Mouse (Mus musculus) CH12.LX (cell line): Measurements from ENCODE around the gene Rptor.

Experiments
- CTCF ChIP-seq, 2 experiments: IDR thresholded peaks in 1 of 2; conservative IDR thresholded peaks in 1 of 2; 2 replicates each; pipeline ENCODE4 v1.5.1; 2011 to 2012; ENCODE audit warnings: low read depth in 2 of 2, low read length in 2 of 2, improper control_type of control experiment in 1 of 2, inconsistent platforms in 1 of 2, mild to moderate bottlenecking in 1 of 2, moderate library complexity in 1 of 2
- EP300 ChIP-seq: IDR thresholded peaks from 2 replicates; pipeline ENCODE4 v1.6.1; 2011; ENCODE audit warnings: low read length, improper control_type of control experiment
- ETS1 ChIP-seq: conservative IDR thresholded peaks from 2 replicates; pipeline ENCODE4 v1.6.1; 2012; ENCODE audit warnings: low read depth, mild to moderate bottlenecking, inconsistent platforms, low read length, improper control_type of control experiment, moderate library complexity
- MAZ ChIP-seq: IDR thresholded peaks from 2 replicates; pipeline ENCODE4 v1.6.1; 2012; ENCODE audit warnings: low read depth, mild to moderate bottlenecking, inconsistent platforms, low read length, improper control_type of control experiment, moderate library complexity
- PAX5 ChIP-seq: IDR thresholded peaks from 2 replicates; pipeline ENCODE4 v1.6.1; 2012; ENCODE audit warnings: low read length, inconsistent platforms, mixed read lengths
- POLR2A ChIP-seq: IDR thresholded peaks from 2 replicates; pipeline ENCODE4 v1.6.1; 2011; ENCODE audit warnings: low read depth, mild to moderate bottlenecking, improper control_type of control experiment, low read length
- RCOR1 ChIP-seq: conservative IDR thresholded peaks from 2 replicates; pipeline ENCODE4 v1.6.1; 2012; ENCODE audit warnings: low read depth, mild to moderate bottlenecking, inconsistent platforms, low read length, improper control_type of control experiment
- TCF12 ChIP-seq: IDR thresholded peaks from 2 replicates; pipeline ENCODE4 v1.6.1; 2014; ENCODE audit warnings: low read depth, mild to moderate bottlenecking, inconsistent platforms, low read length, improper control_type of control experiment
- ZC3H11A ChIP-seq: IDR thresholded peaks from 2 replicates; pipeline ENCODE4 v1.6.1; 2012; ENCODE audit warnings: low read depth, mild to moderate bottlenecking, inconsistent platforms, low read length, improper control_type of control experiment
- ZKSCAN1 ChIP-seq: IDR thresholded peaks from 2 replicates; pipeline ENCODE4 v1.6.1; 2012; ENCODE audit warnings: low read depth, inconsistent platforms, low read length, improper control_type of control experiment, borderline replicate concordance
- ZNF384 ChIP-seq: IDR thresholded peaks from 2 replicates; pipeline ENCODE4 v1.6.1; 2012; ENCODE audit warnings: low read depth, low read length, improper control_type of control experiment, inconsistent platforms

GRCm38 (mm10) chr11:119785661-119786384 lies 183.1 kb downstream of the Rptor start:
- TF ChIP-seq RCOR1, result no peak
- TF ChIP-seq CTCF (conservative IDR thresholded peaks at IDR 0.05 in 1 of 2, IDR thresholded peaks at IDR 0.05 in 1 of 2; ENCODE audit: low read depth in 2 of 2, low read length in 2 of 2), result no peak
- TF ChIP-seq EP300, result no peak
- no peak for TF ChIP-seq ZKSCAN1
- TF ChIP-seq ZC3H11A, result no peak
- TF ChIP-seq MAZ, result no peak
- no peak for TF ChIP-seq POLR2A
- no peak for TF ChIP-seq ETS1
- TF ChIP-seq ZNF384, result no peak
- TF ChIP-seq TCF12, result no peak
- TF ChIP-seq PAX5, result no peak
